Mouse (Mus musculus): Measurements from ENCODE around the gene Lyzl4. TPM values are rescaled to one million over a fixed set of nuclear protein-coding genes. Genes with fewer than 3 reads are reported as not detected.

Gene Lyzl4
- not detected in 2 replicates for polyA plus RNA-seq (2015; fragmentation: Nextera tagmentation; extraction: Ambion mirVana)

DNA sequence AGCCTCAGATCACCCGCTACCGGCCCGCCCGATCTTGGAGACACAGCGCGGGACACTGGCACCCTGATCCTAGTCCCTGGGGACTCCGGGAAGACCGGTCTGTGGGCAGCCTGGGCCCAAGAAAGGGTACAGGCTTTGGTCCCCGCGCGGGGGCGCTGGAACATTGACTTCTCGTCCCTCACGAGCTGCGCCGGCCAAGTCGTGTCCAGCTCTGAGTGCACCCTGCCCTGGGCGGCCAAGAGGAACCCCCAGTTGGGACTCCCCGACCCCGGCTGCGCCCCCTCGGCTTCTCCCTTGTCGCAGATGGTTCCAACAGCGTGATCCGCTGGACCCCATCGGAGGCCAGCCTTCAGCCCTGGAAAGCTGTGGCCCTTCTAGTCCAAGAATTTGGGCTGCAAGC lies at the start of gene Lyzl4:
Gene Lyzl4 (minus strand): TSS at position 96 of the 400 bp plus-strand sequence.
- no peak within 1 kb of the TSS; the same call in 1 of the 2 replicates for H3K9ac ChIP-seq (replicated peaks; ENCODE audit: low read depth)
- peak within 1 kb of the TSS; percentile 41 for H3K4me3 ChIP-seq (ENCODE audit: low read depth, low read length)
- H3K27ac ChIP-seq (ENCODE audit: low read length): no peak within 1 kb of the TSS
- 0% methylated on average over 20 of the region's 26 CpGs for WGBS
- H3K9me3 ChIP-seq (ENCODE audit: low read length): no peaks in the 10 kb centered on the region
- H3K4me1 ChIP-seq (ENCODE audit: insufficient read depth, low read depth, low read length): peaks cover 10% of the 10 kb centered on the region; the same call in 1 of the 2 replicates
- H3K4me2 ChIP-seq (replicated peaks; ENCODE audit: low read depth, low read length): peak within 1 kb of the TSS; percentile 78
- H3K36me3 ChIP-seq (ENCODE audit: insufficient read depth, low read length): no peaks in the 10 kb centered on the region
- peaks cover 27% of the 10 kb centered on the region for H3K27me3 ChIP-seq (replicated peaks; ENCODE audit: insufficient read depth, low read length)
- DNase-seq (ENCODE audit: low spot score): peak; percentile 86
- TF ChIP-seq EP300 (IDR thresholded peaks at IDR 0.05): no peak
- TF ChIP-seq CTCF (IDR thresholded peaks at IDR 0.05): peak; percentile 74
- ATAC-seq: peak; percentile 88

DNA sequence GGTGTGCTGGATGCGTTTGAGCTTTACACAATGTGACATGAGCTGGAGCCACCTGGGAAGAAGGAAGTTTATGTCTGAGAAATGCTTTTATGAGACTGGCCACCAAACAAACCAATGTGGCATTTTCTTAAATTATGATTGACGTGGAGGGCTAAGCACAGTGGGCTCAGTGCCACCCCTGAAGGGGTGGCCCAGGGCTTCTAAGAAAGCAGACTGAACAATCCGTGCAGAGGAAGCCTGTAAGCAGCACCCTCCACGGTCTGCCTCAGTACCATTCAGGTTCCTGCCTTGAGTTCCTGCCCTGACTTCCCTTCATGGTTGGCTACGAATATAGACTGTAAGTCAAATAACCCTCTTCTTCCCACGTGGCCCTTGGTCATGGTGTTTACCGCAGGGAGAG lies 48.8 kb upstream of the Lyzl4 start:
- TF ChIP-seq EP300 (IDR thresholded peaks at IDR 0.05) (no peak), CTCF (IDR thresholded peaks at IDR 0.05) (no peak)
- DNase-seq (ENCODE audit: low spot score) (no peak), ATAC-seq (no peak)
- Histone ChIP-seq H3K9ac (replicated peaks; ENCODE audit: low read depth) (no peak overlapping the region), H3K4me1 (ENCODE audit: insufficient read depth, low read depth, low read length) (no peaks in the 10 kb centered on the region), H3K27me3 (replicated peaks; ENCODE audit: insufficient read depth, low read length) (no peaks in the 10 kb centered on the region), H3K9me3 (ENCODE audit: low read length) (no peaks in the 10 kb centered on the region), H3K4me2 (replicated peaks; ENCODE audit: low read depth, low read length) (no peak overlapping the region), H3K27ac (ENCODE audit: low read length) (no peak overlapping the region), H3K4me3 (ENCODE audit: low read depth, low read length) (no peak overlapping the region), H3K36me3 (ENCODE audit: insufficient read depth, low read length) (peaks cover 6% of the 10 kb centered on the region; the same call in 1 of the 2 replicates)
- WGBS: 85% methylated on average over 7 of the region's 7 CpGs

DNA sequence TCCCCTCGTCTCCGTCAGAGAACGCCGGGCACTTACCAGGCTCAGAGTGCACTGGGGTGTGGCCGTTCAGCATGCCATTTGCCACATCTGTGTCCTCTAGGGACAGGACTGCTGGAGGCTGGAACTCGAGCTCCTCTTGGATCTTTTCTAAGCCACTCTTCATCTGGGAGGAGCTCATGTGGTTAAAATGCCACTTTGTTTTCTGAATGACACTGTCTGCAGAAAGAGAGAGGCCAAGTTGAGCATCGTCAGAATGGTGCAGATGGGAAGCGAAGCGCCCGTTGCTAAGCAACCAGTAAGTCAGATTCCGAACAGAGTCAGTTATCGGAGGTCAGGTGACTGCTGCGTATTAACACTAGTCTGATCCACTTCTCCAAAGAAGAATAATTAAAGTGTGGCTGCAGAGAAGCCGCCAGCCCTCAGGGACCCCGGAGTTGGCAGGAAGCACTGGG lies 48.3 kb upstream of the Lyzl4 start:
- H3K36me3 ChIP-seq (ENCODE audit: insufficient read depth, low read length): peaks cover 9% of the 10 kb centered on the region

DNA sequence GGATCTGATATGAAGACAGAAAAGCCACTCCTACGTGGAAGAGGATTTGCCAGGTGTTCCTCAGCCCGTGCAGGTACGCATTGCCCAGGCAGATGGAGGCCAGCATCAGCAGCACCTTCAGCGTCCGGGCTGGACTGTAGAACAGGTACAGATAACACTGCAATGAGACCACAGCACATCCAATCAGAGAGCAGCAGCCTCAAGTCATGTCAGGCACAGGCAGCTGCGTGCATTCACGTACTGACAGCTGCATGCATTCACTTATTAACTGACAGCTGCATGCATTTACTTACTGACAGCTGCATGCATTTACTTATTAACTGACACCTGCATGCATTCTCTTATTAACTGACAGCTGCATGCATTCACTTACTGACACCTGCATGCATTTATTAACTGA lies 42.8 kb upstream of the Lyzl4 start:
- Histone ChIP-seq H3K4me1 (ENCODE audit: insufficient read depth, low read depth, low read length) (no peaks in the 10 kb centered on the region), H3K36me3 (ENCODE audit: insufficient read depth, low read length) (peaks cover 12% of the 10 kb centered on the region), H3K9me3 (ENCODE audit: low read length) (no peaks in the 10 kb centered on the region), H3K4me3 (ENCODE audit: low read depth, low read length) (no peak overlapping the region), H3K4me2 (replicated peaks; ENCODE audit: low read depth, low read length) (no peak overlapping the region), H3K27me3 (replicated peaks; ENCODE audit: insufficient read depth, low read length) (no peaks in the 10 kb centered on the region), H3K9ac (replicated peaks; ENCODE audit: low read depth) (no peak overlapping the region), H3K27ac (ENCODE audit: low read length) (no peak overlapping the region)
- 72% methylated on average over 7 of the region's 7 CpGs for WGBS
- TF ChIP-seq EP300 (IDR thresholded peaks at IDR 0.05) (no peak), CTCF (IDR thresholded peaks at IDR 0.05) (no peak)
- DNase-seq (ENCODE audit: low spot score) (no peak), ATAC-seq (no peak)

More for the DNA sequence above, 48.3 kb upstream of the Lyzl4 start:
- Histone ChIP-seq H3K27ac (ENCODE audit: low read length) (no peak overlapping the region), H3K27me3 (replicated peaks; ENCODE audit: insufficient read depth, low read length) (no peaks in the 10 kb centered on the region), H3K4me2 (replicated peaks; ENCODE audit: low read depth, low read length) (no peak overlapping the region), H3K9me3 (ENCODE audit: low read length) (no peaks in the 10 kb centered on the region), H3K4me1 (ENCODE audit: insufficient read depth, low read depth, low read length) (no peaks in the 10 kb centered on the region), H3K9ac (replicated peaks; ENCODE audit: low read depth) (no peak overlapping the region), H3K4me3 (ENCODE audit: low read depth, low read length) (no peak overlapping the region)
- DNase-seq (ENCODE audit: low spot score) (no peak), ATAC-seq (no peak)
- WGBS: 68% methylated on average over 15 of the region's 15 CpGs
- TF ChIP-seq CTCF (IDR thresholded peaks at IDR 0.05) (no peak), EP300 (IDR thresholded peaks at IDR 0.05) (no peak)

DNA sequence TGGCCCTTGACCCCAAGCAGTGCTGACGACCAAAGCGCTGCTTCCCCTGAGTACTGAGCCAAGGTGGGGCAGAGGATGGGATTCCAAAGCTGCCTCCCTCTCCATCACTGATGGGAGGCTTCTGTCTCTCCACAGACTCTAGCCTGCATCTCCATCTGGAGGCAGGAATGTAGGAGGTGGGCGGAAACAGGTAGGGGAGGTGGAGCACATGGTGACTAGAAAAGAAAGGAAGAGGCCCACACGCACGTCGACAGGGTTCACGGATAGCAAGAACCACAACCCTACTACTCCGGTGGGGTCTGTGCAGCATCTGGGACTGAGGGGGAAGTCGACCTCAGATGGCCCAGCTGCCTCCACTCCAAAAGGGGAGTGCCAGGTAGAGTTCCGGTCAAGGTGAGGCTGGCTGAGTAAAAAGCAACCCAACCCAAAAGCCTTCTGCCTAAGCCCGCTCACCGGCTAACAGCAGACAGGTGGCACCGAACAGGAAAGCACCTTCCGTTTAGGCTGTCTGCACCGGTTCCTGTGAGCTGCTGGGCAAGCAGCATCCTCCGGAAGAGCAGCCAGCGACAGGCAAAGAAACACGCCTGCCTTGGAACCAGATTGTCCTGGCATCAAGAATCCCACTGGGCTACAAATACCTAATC lies 40.3 kb upstream of the Lyzl4 start:
- peaks cover 7% of the 10 kb centered on the region; the same call in 1 of the 2 replicates for H3K4me1 ChIP-seq (ENCODE audit: insufficient read depth, low read depth, low read length)
- H3K36me3 ChIP-seq (ENCODE audit: insufficient read depth, low read length): peaks cover 7% of the 10 kb centered on the region
- H3K27me3 ChIP-seq (replicated peaks; ENCODE audit: insufficient read depth, low read length): no peaks in the 10 kb centered on the region
- no peak overlapping the region for H3K9ac ChIP-seq (replicated peaks; ENCODE audit: low read depth)
- WGBS: 70% methylated on average over 18 of the region's 18 CpGs
- no peak overlapping the region for H3K4me3 ChIP-seq (ENCODE audit: low read depth, low read length)
- no peak for TF ChIP-seq CTCF (IDR thresholded peaks at IDR 0.05)
- TF ChIP-seq EP300 (IDR thresholded peaks at IDR 0.05): no peak
- ATAC-seq (no peak), DNase-seq (ENCODE audit: low spot score) (no peak)
- H3K4me2 ChIP-seq (replicated peaks; ENCODE audit: low read depth, low read length): no peak overlapping the region
- no peak overlapping the region for H3K27ac ChIP-seq (ENCODE audit: low read length)
- no peaks in the 10 kb centered on the region for H3K9me3 ChIP-seq (ENCODE audit: low read length)

DNA sequence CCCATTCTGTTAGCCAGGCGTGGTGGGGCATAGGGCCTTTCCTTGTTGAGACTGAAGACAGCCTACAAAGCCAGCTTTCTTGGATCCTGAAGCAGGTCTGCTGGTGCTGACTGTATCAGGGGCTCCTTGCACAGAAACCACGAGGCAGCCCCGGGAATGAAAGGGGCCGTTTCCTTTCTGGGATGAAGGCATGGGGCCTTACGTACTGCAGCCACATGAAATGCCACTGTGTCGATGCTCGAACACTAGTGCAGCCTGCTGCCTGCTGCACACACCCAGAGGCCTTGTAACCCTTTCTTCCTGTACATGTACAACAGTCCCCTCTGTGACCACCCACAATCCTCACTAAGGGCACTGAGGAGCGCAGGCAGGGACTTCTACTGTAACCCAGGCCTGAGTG lies 39.3 kb upstream of the Lyzl4 start:
- WGBS: 74% methylated on average over 8 of the region's 8 CpGs
- no peak overlapping the region for H3K9ac ChIP-seq (replicated peaks; ENCODE audit: low read depth)
- H3K9me3 ChIP-seq (ENCODE audit: low read length): no peaks in the 10 kb centered on the region
- peaks cover 5% of the 10 kb centered on the region; the same call in 1 of the 2 replicates for H3K36me3 ChIP-seq (ENCODE audit: insufficient read depth, low read length)
- DNase-seq (ENCODE audit: low spot score): no peak
- no peak for TF ChIP-seq EP300 (IDR thresholded peaks at IDR 0.05)
- TF ChIP-seq CTCF (IDR thresholded peaks at IDR 0.05): no peak
- no peak for ATAC-seq
- no peak overlapping the region for H3K4me2 ChIP-seq (replicated peaks; ENCODE audit: low read depth, low read length)
- no peak overlapping the region for H3K4me3 ChIP-seq (ENCODE audit: low read depth, low read length)
- H3K4me1 ChIP-seq (ENCODE audit: insufficient read depth, low read depth, low read length): peaks cover 7% of the 10 kb centered on the region; the same call in 1 of the 2 replicates
- no peak overlapping the region for H3K27ac ChIP-seq (ENCODE audit: low read length)
- H3K27me3 ChIP-seq (replicated peaks; ENCODE audit: insufficient read depth, low read length): no peaks in the 10 kb centered on the region

Data from lung, postnatal 0 days (tissue).